Mouse (Mus musculus): ENCODE data around the gene Cercam. TPM values are rescaled to one million over a fixed set of nuclear protein-coding genes. Genes with fewer than 3 reads are reported as not detected.

The Cercam gene
- polyA plus RNA-seq, 1 experiment from 2014 or later: 21.2 TPM

DNA sequence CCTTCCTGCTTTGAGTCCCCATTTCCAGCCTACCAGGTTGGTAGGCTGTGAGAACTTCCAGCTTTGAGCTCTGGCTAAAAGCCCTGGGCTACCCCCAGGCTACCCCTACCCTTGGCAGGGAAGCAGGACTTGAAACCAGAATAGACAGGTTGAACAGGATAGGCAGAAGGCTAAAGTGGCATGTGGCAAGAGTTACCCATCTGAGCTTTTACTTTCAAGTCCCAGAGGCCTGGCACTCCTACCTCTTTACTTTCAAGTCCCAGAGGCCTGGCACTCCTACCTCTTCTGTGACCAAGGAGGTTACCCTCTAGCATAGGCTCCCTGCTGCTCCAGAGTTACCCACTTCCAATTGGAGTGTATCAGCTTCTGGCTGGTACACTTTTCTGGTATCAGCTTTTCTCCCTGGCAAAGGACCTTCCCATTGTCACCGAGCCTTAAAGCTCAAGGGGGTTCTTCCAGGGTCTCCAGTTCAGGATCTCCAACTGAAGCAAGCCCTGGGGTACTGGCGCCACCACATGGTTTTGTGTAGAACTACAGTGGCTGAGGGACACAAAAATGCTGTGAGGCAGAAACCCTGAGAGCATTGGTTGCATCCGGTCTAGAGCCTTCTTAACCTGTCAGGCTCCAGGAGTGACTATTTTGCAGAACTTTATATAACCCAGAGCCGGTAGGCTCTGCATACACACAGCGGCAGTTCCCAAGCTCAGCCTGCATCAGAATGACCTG is 10.1 kb upstream of the Cercam start:
- no peak overlapping the region for H3K27ac ChIP-seq (ENCODE audit: low read length)
- H3K4me2 ChIP-seq (ENCODE audit: low read length): no peak overlapping the region
- no peaks in the 10 kb centered on the region for H3K9me3 ChIP-seq (replicated peaks; ENCODE audit: control insufficient read depth, low read length, poor library complexity, severe bottlenecking)
- H3K9ac ChIP-seq (ENCODE audit: low read depth, low read length): no peak overlapping the region
- no peaks in the 10 kb centered on the region for H3K36me3 ChIP-seq (ENCODE audit: control insufficient read depth, insufficient read depth, low read length)
- H3K4me3 ChIP-seq (ENCODE audit: low read depth, low read length): no peak overlapping the region
- WGBS: 11% methylated on average over 5 of the region's 5 CpGs
- H3K4me1 ChIP-seq (ENCODE audit: control insufficient read depth, insufficient read depth, low read length): peaks cover 5% of the 10 kb centered on the region; the same call in 1 of the 2 replicates
- H3K27me3 ChIP-seq (ENCODE audit: control insufficient read depth, insufficient read depth, low read depth, low read length): no peaks in the 10 kb centered on the region
- ATAC-seq: no peak

DNA sequence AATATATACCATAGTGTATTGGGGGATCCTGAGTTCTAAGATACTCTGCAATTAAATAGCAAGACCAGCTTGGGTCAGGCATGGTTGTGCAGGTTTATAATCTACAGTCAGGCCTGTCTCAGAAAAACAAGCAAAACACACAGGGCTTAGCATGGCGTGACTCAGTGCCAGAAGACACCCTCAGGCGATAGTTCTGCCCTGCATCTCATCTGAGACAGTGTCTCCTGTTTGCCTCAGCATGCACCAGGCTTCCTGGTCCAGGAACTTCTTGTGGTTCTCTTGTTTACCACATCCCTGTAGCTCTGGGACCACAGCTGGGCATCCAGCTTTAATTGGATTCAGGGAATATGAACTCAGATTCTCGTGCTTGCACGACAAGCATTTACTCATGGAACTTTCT is 3.8 kb upstream of the Cercam start:
- Histone ChIP-seq H3K4me2 (ENCODE audit: low read length) (no peak overlapping the region), H3K4me3 (ENCODE audit: low read depth, low read length) (no peak overlapping the region), H3K4me1 (ENCODE audit: control insufficient read depth, insufficient read depth, low read length) (peaks cover 3% of the 10 kb centered on the region; the same call in 1 of the 2 replicates), H3K27me3 (ENCODE audit: control insufficient read depth, insufficient read depth, low read depth, low read length) (no peaks in the 10 kb centered on the region), H3K9me3 (replicated peaks; ENCODE audit: control insufficient read depth, low read length, poor library complexity, severe bottlenecking) (no peaks in the 10 kb centered on the region), H3K36me3 (ENCODE audit: control insufficient read depth, insufficient read depth, low read length) (no peaks in the 10 kb centered on the region), H3K27ac (ENCODE audit: low read length) (no peak overlapping the region), H3K9ac (ENCODE audit: low read depth, low read length) (no peak overlapping the region)
- 76% methylated on average over 4 of the region's 4 CpGs for WGBS
- no peak for ATAC-seq

DNA sequence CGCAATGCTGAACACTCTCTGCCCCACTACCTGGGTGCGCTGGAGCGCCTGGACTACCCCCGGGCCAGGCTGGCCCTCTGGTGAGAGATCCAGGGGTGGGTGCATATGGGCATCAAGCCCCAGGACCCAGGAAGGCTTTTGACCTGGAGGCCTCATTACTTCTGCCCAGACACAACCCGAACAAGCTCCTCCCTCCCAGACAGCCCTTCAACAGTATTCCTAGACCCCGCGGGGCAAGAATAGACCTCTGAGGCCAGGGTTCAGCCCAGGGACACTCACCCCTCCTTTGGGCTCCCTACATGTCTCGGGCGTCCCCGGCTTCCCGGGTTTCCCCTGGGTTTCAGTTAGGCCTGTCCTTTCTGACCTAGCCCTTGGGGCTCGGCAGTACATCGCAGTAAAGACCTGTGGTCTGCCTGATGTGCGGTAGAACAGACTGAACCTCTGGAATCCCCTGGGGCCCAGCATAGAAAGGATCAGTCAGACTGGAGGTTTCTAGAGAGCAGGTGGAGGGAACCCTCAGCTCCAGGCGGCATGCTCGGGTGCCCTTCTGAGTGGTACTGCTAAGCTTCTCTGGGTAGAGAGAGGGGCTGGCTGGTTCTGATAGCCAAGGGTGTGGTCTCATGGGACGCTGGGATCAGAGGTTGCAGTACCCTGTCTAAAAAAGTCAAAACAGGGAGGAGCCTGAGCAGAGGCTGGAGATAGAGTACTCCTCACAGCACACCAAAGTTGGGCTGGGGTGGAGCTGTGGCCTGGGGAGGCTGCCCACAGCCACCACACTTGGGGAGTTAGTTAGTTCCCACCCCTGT is 885 bp downstream of the Cercam start:
- peak; percentile 22 for ATAC-seq
- Histone ChIP-seq H3K9me3 (replicated peaks; ENCODE audit: control insufficient read depth, low read length, poor library complexity, severe bottlenecking) (no peaks in the 10 kb centered on the region), H3K9ac (ENCODE audit: low read depth, low read length) (peak overlapping the region; percentile 72), H3K4me3 (ENCODE audit: low read depth, low read length) (peak overlapping the region; percentile 56), H3K27me3 (ENCODE audit: control insufficient read depth, insufficient read depth, low read depth, low read length) (no peaks in the 10 kb centered on the region), H3K4me2 (ENCODE audit: low read length) (peak overlapping the region; percentile 88), H3K27ac (ENCODE audit: low read length) (peak overlapping the region; percentile 78), H3K36me3 (ENCODE audit: control insufficient read depth, insufficient read depth, low read length) (no peaks in the 10 kb centered on the region), H3K4me1 (ENCODE audit: control insufficient read depth, insufficient read depth, low read length) (peaks cover 9% of the 10 kb centered on the region)
- 2% methylated on average over 17 of the region's 17 CpGs for WGBS

DNA sequence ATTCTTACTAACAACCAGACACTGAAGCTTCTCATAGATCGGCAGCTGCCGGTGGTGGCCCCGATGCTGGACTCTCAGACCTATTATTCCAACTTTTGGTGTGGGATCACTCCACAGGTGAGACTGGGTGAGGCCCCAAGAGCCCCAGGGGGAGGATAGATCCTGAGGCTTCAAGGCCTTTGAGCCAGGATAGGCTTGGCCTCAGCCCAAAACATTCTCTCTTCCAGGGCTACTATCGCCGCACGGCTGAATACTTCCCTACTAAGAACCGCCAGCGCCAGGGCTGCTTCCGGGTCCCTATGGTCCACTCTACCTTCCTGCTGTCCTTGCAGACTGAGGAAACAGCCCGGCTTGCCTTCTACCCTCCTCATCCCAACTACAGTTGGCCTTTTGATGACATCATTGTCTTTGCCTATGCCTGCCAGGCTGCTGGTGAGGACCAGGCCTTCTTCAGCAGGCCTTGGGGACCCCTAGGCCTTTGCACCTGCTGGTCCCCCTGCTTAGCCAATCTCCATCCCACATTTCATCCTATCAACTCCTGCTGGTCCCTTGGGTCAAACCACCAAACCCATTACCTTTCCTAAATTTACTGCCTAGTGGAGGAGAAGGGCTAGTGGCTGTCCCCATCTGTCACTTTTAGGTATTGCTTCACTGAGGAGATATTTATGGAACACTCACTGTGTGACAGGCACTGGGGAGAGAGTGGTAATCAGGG is 3.8 kb downstream of the Cercam start:
- Histone ChIP-seq H3K4me2 (ENCODE audit: low read length) (no peak overlapping the region), H3K4me1 (ENCODE audit: control insufficient read depth, insufficient read depth, low read length) (peaks cover 9% of the 10 kb centered on the region), H3K4me3 (ENCODE audit: low read depth, low read length) (no peak overlapping the region), H3K9ac (ENCODE audit: low read depth, low read length) (no peak overlapping the region), H3K27me3 (ENCODE audit: control insufficient read depth, insufficient read depth, low read depth, low read length) (no peaks in the 10 kb centered on the region), H3K27ac (ENCODE audit: low read length) (no peak overlapping the region), H3K36me3 (ENCODE audit: control insufficient read depth, insufficient read depth, low read length) (no peaks in the 10 kb centered on the region), H3K9me3 (replicated peaks; ENCODE audit: control insufficient read depth, low read length, poor library complexity, severe bottlenecking) (no peaks in the 10 kb centered on the region)
- ATAC-seq: no peak
- WGBS: 92% methylated on average over 10 of the region's 10 CpGs

DNA sequence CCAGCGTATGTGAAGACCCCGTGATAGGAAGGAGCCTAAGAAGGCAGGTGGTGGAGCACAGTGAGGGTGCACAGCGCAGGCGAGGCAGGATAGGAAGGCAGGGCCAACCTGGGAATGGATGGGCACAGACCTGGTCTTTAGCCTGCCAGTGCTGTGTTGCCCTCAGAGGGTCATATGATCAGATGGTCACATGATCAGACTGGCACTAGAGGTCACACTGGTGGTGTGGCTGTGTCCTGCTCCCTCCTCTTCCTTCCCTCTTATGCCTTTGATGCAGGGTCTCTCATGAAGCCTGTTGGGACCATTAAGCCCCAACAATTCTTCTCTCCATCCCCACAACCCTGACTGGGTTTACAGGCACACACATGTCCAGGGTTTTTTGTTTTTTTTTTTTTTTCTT is 4.8 kb downstream of the Cercam start:
- ATAC-seq: no peak
- WGBS: 84% methylated on average over 4 of the region's 4 CpGs
- no peak overlapping the region for H3K27ac ChIP-seq (ENCODE audit: low read length)

GRCm38 (mm10) chr2:29878061-29878460 is 9.1 kb downstream of the Cercam start:
- Histone ChIP-seq H3K4me3 (ENCODE audit: low read depth, low read length) (no peak overlapping the region), H3K36me3 (ENCODE audit: control insufficient read depth, insufficient read depth, low read length) (peaks cover 3% of the 10 kb centered on the region), H3K27me3 (ENCODE audit: control insufficient read depth, insufficient read depth, low read depth, low read length) (no peaks in the 10 kb centered on the region), H3K9me3 (replicated peaks; ENCODE audit: control insufficient read depth, low read length, poor library complexity, severe bottlenecking) (no peaks in the 10 kb centered on the region), H3K4me1 (ENCODE audit: control insufficient read depth, insufficient read depth, low read length) (no peaks in the 10 kb centered on the region), H3K27ac (ENCODE audit: low read length) (no peak overlapping the region), H3K9ac (ENCODE audit: low read depth, low read length) (no peak overlapping the region), H3K4me2 (ENCODE audit: low read length) (no peak overlapping the region)
- no peak; the same call in 1 of the 2 replicates for ATAC-seq
- WGBS: 50% methylated on average over 4 of the region's 4 CpGs

More for the DNA sequence above, 4.8 kb downstream of the Cercam start:
- H3K9ac ChIP-seq (ENCODE audit: low read depth, low read length): no peak overlapping the region
- H3K27me3 ChIP-seq (ENCODE audit: control insufficient read depth, insufficient read depth, low read depth, low read length): no peaks in the 10 kb centered on the region
- H3K9me3 ChIP-seq (replicated peaks; ENCODE audit: control insufficient read depth, low read length, poor library complexity, severe bottlenecking): no peaks in the 10 kb centered on the region
- H3K4me1 ChIP-seq (ENCODE audit: control insufficient read depth, insufficient read depth, low read length): peaks cover 9% of the 10 kb centered on the region
- no peaks in the 10 kb centered on the region for H3K36me3 ChIP-seq (ENCODE audit: control insufficient read depth, insufficient read depth, low read length)
- no peak overlapping the region for H3K4me3 ChIP-seq (ENCODE audit: low read depth, low read length)
- no peak overlapping the region for H3K4me2 ChIP-seq (ENCODE audit: low read length)

GRCm38 (mm10) chr2:29879191-29879590 is 10.2 kb downstream of the Cercam start:
- H3K27ac ChIP-seq (ENCODE audit: low read length): no peak overlapping the region
- no peak overlapping the region for H3K4me2 ChIP-seq (ENCODE audit: low read length)
- H3K9me3 ChIP-seq (replicated peaks; ENCODE audit: control insufficient read depth, low read length, poor library complexity, severe bottlenecking): no peaks in the 10 kb centered on the region
- no peak overlapping the region for H3K4me3 ChIP-seq (ENCODE audit: low read depth, low read length)
- no peak overlapping the region for H3K9ac ChIP-seq (ENCODE audit: low read depth, low read length)
- H3K4me1 ChIP-seq (ENCODE audit: control insufficient read depth, insufficient read depth, low read length): no peaks in the 10 kb centered on the region
- peaks cover 3% of the 10 kb centered on the region for H3K36me3 ChIP-seq (ENCODE audit: control insufficient read depth, insufficient read depth, low read length)
- ATAC-seq: no peak
- no peaks in the 10 kb centered on the region for H3K27me3 ChIP-seq (ENCODE audit: control insufficient read depth, insufficient read depth, low read depth, low read length)
- WGBS: 76% methylated on average over 8 of the region's 8 CpGs

GRCm38 (mm10) chr2:29879964-29880830 is 11.2 kb downstream of the Cercam start:
- H3K4me3 ChIP-seq (ENCODE audit: low read depth, low read length): no peak overlapping the region
- H3K4me2 ChIP-seq (ENCODE audit: low read length): no peak overlapping the region
- H3K27me3 ChIP-seq (ENCODE audit: control insufficient read depth, insufficient read depth, low read depth, low read length): no peaks in the 10 kb centered on the region
- H3K9ac ChIP-seq (ENCODE audit: low read depth, low read length): no peak overlapping the region
- H3K9me3 ChIP-seq (replicated peaks; ENCODE audit: control insufficient read depth, low read length, poor library complexity, severe bottlenecking): no peaks in the 10 kb centered on the region
- peaks cover 3% of the 10 kb centered on the region for H3K36me3 ChIP-seq (ENCODE audit: control insufficient read depth, insufficient read depth, low read length)
- no peak overlapping the region for H3K27ac ChIP-seq (ENCODE audit: low read length)
- no peak for ATAC-seq
- 84% methylated on average over 17 of the region's 17 CpGs for WGBS
- H3K4me1 ChIP-seq (ENCODE audit: control insufficient read depth, insufficient read depth, low read length): no peaks in the 10 kb centered on the region

Measured in midbrain, embryonic 16.5 days (tissue).